Mouse (Mus musculus) megakaryocyte, adult 5-6 weeks (primary cell): Measurements from ENCODE around the gene Ptprc. TPM values are rescaled to one million over a fixed set of nuclear protein-coding genes. Genes with fewer than 3 reads are reported as not detected.
A peak's percentile ranks its signal among the peaks of the same experiment; 100 is the strongest.

ENCODE experiments used
- ATAC-seq: 2 replicates; pipeline ENCODE4 v1.8.0; 2016; ENCODE audit warnings: mild to moderate bottlenecking, inconsistent platforms; ENCODE audit not compliant: poor library complexity, severe bottlenecking
- total RNA-seq, 2 experiments: library from RNA; stranded (forward) in 1 of 2; stranded (reverse) in 1 of 2; fragments of 153-499, 151-499 nt in 1 of 2; fragments of 221-1000, 200-1000 nt in 1 of 2; gene quantifications; 2 replicates each; pipeline versions ENCODE4 v1.2.3 to v1.2.4; 2015 to 2017

Ptprc gene
- total RNA-seq, 2 experiments from 2014 or later: 547 to 704 TPM

GRCm38 (mm10) chr1:138080308-138080707 lies 95.2 kb downstream of the Ptprc start:
- no peak for ATAC-seq

- peak; percentile 99 for ATAC-seq
Measured at GRCm38 (mm10) chr1:138044196-138044945, 131.1 kb downstream of the Ptprc start.

GRCm38 (mm10) chr1:138040556-138040955 lies 135.0 kb downstream of the Ptprc start:
- no peak for ATAC-seq

GRCm38 (mm10) chr1:138039201-138039600 lies 136.3 kb downstream of the Ptprc start:
- ATAC-seq: peak; percentile 52

GRCm38 (mm10) chr1:138037484-138037883 lies 138.0 kb downstream of the Ptprc start:
- ATAC-seq: no peak

- no peak for ATAC-seq
Measured at GRCm38 (mm10) chr1:138029649-138030048, 145.9 kb downstream of the Ptprc start.

- no peak for ATAC-seq
Measured at GRCm38 (mm10) chr1:138025298-138025697, 150.2 kb downstream of the Ptprc start.

- no peak for ATAC-seq
Measured at GRCm38 (mm10) chr1:138023601-138024000, 151.9 kb downstream of the Ptprc start.

- no peak for ATAC-seq
Measured at GRCm38 (mm10) chr1:138022918-138023295, 152.6 kb downstream of the Ptprc start.

GRCm38 (mm10) chr1:138021962-138022917 lies 153.3 kb downstream of the Ptprc start:
- ATAC-seq: no peak

Other genes with a start within 250 kb of the Ptprc start
- not detected in 2 replicates for gene Atp6v1g3, start 98.0 kb upstream of the Ptprc start, total RNA-seq (2015)
- 0.65 TPM in 1 of 2 replicates, not detected in the other for gene Atp6v1g3, start 98.0 kb upstream of the Ptprc start, total RNA-seq (2017)